Mouse (Mus musculus): Measurements from ENCODE around the gene Myo1f. TPM values are rescaled to one million over a fixed set of nuclear protein-coding genes. Genes with fewer than 3 reads are reported as not detected.

Gene Myo1f
- polyA plus RNA-seq, 1 experiment = 5.0 TPM

- no peak overlapping the region for H3K4me3 ChIP-seq (ENCODE audit: insufficient read depth, low read depth, low read length)
- H3K4me1 ChIP-seq (ENCODE audit: control insufficient read depth, insufficient read depth, insufficient read length, low read length) = no peaks in the 10 kb centered on the region
- H3K27ac ChIP-seq (replicated peaks; ENCODE audit: low read depth, low read length) = no peak overlapping the region
Observed at GRCm38 (mm10) chr17:33552113-33552512, 3.4 kb upstream of the Myo1f start.

DNA sequence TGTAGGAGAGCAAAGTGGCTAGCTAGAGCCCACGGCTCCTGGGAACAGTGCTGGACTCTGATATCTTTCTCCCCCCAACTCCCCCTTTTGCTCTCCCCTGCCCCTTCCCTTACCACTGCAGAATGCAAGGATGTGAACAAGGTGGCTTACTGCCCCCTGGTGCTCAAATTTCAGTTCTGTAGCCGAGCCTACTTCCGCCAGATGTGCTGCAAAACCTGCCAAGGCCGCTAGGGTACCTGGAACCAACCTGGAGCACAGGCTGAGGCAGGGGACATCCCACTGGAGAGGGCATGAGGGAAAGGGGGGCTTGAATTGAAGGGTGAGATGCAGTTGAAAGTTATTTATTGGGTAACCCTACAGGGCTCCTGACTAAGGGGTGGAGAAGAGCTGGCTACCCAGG lies 2.5 kb upstream of the Myo1f start:
- H3K4me3 ChIP-seq (ENCODE audit: insufficient read depth, low read depth, low read length) = no peak overlapping the region
- H3K4me1 ChIP-seq (ENCODE audit: control insufficient read depth, insufficient read depth, insufficient read length, low read length) = no peaks in the 10 kb centered on the region
- no peak overlapping the region for H3K27ac ChIP-seq (replicated peaks; ENCODE audit: low read depth, low read length)

GRCm38 (mm10) chr17:33554536-33554935 lies 971 bp upstream of the Myo1f start:
- Histone ChIP-seq H3K27ac (replicated peaks; ENCODE audit: low read depth, low read length) (no peak overlapping the region), H3K4me3 (ENCODE audit: insufficient read depth, low read depth, low read length) (no peak overlapping the region), H3K4me1 (ENCODE audit: control insufficient read depth, insufficient read depth, insufficient read length, low read length) (no peaks in the 10 kb centered on the region)

DNA sequence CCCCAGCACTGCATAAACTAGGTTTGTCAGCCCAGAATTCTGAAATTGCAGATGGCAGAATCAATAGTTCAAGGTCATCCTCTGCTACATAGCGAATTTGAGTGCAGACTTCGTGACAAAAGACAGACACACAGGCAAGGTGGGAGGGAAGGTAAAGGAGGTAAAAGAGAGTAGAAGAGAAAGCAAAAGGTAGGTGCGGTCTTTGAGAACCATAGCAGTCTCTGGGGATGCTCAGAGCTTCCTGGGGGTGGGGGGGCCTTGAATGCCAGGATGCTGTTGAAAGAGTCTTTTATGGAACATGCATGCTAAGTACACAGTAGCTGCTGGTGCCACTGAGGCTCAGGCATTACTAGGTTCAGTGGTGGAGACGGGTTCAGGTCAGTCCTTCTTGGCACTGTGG lies 2.4 kb downstream of the Myo1f start:
- H3K4me3 ChIP-seq (ENCODE audit: insufficient read depth, low read depth, low read length) = peak overlapping the region; percentile 32; the same call in 1 of the 2 replicates
- 0 out of 2 replicates have a peak overlapping the region, but pooled peaks have one; percentile 17 for H3K27ac ChIP-seq (replicated peaks; ENCODE audit: low read depth, low read length)
- no peaks in the 10 kb centered on the region for H3K4me1 ChIP-seq (ENCODE audit: control insufficient read depth, insufficient read depth, insufficient read length, low read length)

DNA sequence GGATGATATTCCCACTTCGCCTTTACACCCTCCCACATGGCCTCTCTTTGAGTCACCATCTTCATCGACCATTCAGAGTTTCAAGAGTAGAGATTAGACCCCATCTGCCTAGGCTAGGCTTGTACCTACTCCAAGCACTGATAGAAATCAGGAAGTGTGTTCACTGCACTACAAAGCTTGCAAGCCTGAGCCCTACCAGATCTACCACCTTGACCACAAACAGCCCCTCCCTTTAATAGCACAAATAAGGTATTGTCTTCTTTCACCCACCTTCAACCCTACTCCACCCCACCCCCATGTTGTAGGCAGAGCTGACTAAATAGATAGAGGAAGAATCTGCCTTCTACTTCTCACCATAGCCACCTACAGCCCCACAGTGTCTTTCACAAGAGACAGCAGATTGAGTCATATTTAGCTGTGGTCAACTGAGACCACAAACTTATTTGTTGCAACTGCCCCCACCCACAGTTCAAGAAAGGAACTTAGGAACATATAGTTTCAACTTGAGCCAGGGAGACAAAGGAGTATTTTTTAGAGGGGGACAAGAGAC lies 8.1 kb downstream of the Myo1f start:
- Histone ChIP-seq H3K4me3 (ENCODE audit: insufficient read depth, low read depth, low read length) (no peak overlapping the region), H3K4me1 (ENCODE audit: control insufficient read depth, insufficient read depth, insufficient read length, low read length) (no peaks in the 10 kb centered on the region; the same call in 1 of the 2 replicates), H3K27ac (replicated peaks; ENCODE audit: low read depth, low read length) (peak overlapping the region; percentile 31)

DNA sequence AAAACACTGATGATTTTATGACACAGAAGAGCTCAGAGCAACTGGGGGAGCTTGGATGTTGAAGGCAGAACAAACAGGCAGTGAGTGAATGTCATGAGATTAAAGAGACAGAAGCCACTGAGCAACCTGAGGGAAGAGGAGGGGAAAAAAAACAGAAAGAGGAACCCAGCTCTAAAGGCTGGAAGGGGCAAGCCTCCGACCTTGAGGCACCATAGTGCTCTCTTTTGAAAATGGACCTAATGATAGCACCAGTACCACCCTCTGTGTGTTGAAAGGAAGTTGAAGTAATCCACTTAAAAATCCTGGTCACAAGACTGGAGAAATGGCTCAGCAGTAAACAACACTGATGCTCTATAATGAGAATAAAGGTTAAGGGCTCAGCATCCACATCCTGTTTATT lies 9.1 kb downstream of the Myo1f start:
- no peaks in the 10 kb centered on the region; the same call in 1 of the 2 replicates for H3K4me1 ChIP-seq (ENCODE audit: control insufficient read depth, insufficient read depth, insufficient read length, low read length)
- no peak overlapping the region for H3K4me3 ChIP-seq (ENCODE audit: insufficient read depth, low read depth, low read length)
- H3K27ac ChIP-seq (replicated peaks; ENCODE audit: low read depth, low read length) = peak overlapping the region; percentile 65

- H3K4me3 ChIP-seq (ENCODE audit: insufficient read depth, low read depth, low read length) = no peak overlapping the region
- H3K27ac ChIP-seq (replicated peaks; ENCODE audit: low read depth, low read length) = no peak overlapping the region
- H3K4me1 ChIP-seq (ENCODE audit: control insufficient read depth, insufficient read depth, insufficient read length, low read length) = no peaks in the 10 kb centered on the region; the same call in 1 of the 2 replicates
Observed at GRCm38 (mm10) chr17:33566182-33566581, 10.7 kb downstream of the Myo1f start.

DNA sequence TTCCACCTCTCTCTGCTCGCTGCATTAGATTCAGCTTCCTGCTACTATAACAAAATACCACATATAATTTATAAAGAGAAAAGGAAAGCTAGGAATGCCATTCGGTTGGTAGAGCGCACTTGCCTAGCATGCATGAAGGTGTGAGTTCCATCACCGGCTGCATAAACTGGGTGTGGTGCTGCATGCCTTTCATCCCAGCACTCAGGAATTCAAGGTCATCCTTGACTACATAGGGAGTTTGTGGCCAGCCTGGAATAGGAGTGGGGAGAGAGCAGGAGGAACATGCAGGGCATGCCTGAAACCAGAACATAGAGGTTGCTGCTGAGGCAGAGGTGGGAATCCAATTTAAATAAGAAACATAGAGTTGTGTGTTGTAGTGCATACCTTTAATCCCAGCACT lies 28.6 kb downstream of the Myo1f start:
- no peak overlapping the region for H3K27ac ChIP-seq (replicated peaks; ENCODE audit: low read depth, low read length)
- no peaks in the 10 kb centered on the region for H3K4me1 ChIP-seq (ENCODE audit: control insufficient read depth, insufficient read depth, insufficient read length, low read length)
- no peak overlapping the region for H3K4me3 ChIP-seq (ENCODE audit: insufficient read depth, low read depth, low read length)

- Histone ChIP-seq H3K4me1 (ENCODE audit: control insufficient read depth, insufficient read depth, insufficient read length, low read length) (no peaks in the 10 kb centered on the region), H3K4me3 (ENCODE audit: insufficient read depth, low read depth, low read length) (no peak overlapping the region), H3K27ac (replicated peaks; ENCODE audit: low read depth, low read length) (no peak overlapping the region)
Observed at GRCm38 (mm10) chr17:33586011-33586410, 30.5 kb downstream of the Myo1f start.

GRCm38 (mm10) chr17:33597271-33597670 lies 41.8 kb downstream of the Myo1f start:
- Histone ChIP-seq H3K4me1 (ENCODE audit: control insufficient read depth, insufficient read depth, insufficient read length, low read length) (no peaks in the 10 kb centered on the region), H3K27ac (replicated peaks; ENCODE audit: low read depth, low read length) (no peak overlapping the region), H3K4me3 (ENCODE audit: insufficient read depth, low read depth, low read length) (no peak overlapping the region)

DNA sequence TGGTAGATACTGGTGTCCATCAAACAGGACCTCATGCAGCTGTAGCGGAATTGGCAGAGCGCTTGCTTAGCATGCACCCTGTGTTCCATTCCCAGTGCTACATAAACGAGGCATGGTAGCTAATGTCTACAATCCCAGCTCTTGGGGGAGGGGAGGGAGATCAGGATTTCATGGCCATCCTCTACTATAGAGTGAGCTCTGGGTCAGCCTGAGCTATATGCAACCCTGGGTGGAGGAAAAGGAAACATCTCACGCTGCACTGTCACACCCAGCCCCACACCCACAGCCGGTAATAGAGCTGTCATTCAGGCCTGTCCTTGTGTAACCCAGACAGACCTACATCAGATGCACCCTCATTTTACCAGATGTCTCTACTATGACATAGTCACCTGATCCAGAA lies 43.0 kb downstream of the Myo1f start:
- H3K4me1 ChIP-seq (ENCODE audit: control insufficient read depth, insufficient read depth, insufficient read length, low read length) = no peaks in the 10 kb centered on the region
- H3K4me3 ChIP-seq (ENCODE audit: insufficient read depth, low read depth, low read length) = no peak overlapping the region
- H3K27ac ChIP-seq (replicated peaks; ENCODE audit: low read depth, low read length) = no peak overlapping the region

- H3K4me1 ChIP-seq (ENCODE audit: control insufficient read depth, insufficient read depth, insufficient read length, low read length) = no peaks in the 10 kb centered on the region
- H3K4me3 ChIP-seq (ENCODE audit: insufficient read depth, low read depth, low read length) = no peak overlapping the region
- no peak overlapping the region for H3K27ac ChIP-seq (replicated peaks; ENCODE audit: low read depth, low read length)
Observed at GRCm38 (mm10) chr17:33599836-33600475, 44.4 kb downstream of the Myo1f start.

DNA sequence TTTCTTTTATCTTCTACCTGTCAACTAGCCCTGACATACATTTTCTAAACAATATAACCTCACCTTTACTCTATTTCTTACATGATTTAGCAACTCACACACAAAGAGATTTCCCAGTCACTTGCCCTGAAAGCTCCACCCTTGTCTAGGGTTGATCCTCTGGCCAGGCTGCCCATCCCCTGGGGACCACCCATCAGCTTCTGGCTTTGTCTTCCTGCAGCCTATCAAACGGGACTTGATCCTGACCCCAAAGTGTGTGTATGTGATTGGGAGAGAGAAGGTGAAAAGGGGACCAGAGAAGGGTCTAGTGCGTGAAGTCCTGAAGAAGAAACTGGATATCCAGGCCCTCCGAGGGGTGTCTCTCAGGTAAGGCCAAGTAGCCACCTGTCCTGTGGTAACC lies 45.3 kb downstream of the Myo1f start:
- no peak overlapping the region for H3K27ac ChIP-seq (replicated peaks; ENCODE audit: low read depth, low read length)
- no peak overlapping the region for H3K4me3 ChIP-seq (ENCODE audit: insufficient read depth, low read depth, low read length)
- no peaks in the 10 kb centered on the region for H3K4me1 ChIP-seq (ENCODE audit: control insufficient read depth, insufficient read depth, insufficient read length, low read length)

DNA sequence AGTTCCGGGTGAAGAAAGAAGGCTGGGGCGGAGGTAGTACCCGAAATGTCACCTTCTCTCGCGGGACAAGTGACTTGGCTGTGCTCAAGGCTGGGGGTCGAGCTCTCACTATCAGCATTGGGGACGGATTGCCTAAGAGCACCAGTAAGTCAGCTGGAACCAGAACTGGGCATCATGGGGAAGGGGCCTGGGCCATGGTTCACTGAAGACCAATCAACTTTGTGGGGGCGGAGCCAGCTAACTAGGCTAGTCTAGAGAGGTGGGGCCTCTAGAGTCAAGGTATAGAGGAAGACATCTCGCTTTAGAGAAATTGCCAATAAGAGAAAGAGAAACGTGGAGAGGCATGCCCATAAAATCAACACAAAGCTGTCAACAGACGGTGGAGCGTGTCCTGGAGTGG lies 46.4 kb downstream of the Myo1f start:
- Histone ChIP-seq H3K4me3 (ENCODE audit: insufficient read depth, low read depth, low read length) (no peak overlapping the region), H3K27ac (replicated peaks; ENCODE audit: low read depth, low read length) (no peak overlapping the region), H3K4me1 (ENCODE audit: control insufficient read depth, insufficient read depth, insufficient read length, low read length) (no peaks in the 10 kb centered on the region)

- no peak overlapping the region for H3K27ac ChIP-seq (replicated peaks; ENCODE audit: low read depth, low read length)
- H3K4me3 ChIP-seq (ENCODE audit: insufficient read depth, low read depth, low read length) = no peak overlapping the region
- no peaks in the 10 kb centered on the region for H3K4me1 ChIP-seq (ENCODE audit: control insufficient read depth, insufficient read depth, insufficient read length, low read length)
Observed at GRCm38 (mm10) chr17:33607273-33607672, 51.8 kb downstream of the Myo1f start.

- Histone ChIP-seq H3K4me3 (ENCODE audit: insufficient read depth, low read depth, low read length) (no peak overlapping the region), H3K27ac (replicated peaks; ENCODE audit: low read depth, low read length) (no peak overlapping the region), H3K4me1 (ENCODE audit: control insufficient read depth, insufficient read depth, insufficient read length, low read length) (no peaks in the 10 kb centered on the region)
Observed at GRCm38 (mm10) chr17:33610548-33610947, 55.0 kb downstream of the Myo1f start.

Data from brown adipose tissue, adult 24 weeks (tissue).